Mouse (Mus musculus) heart, embryonic 11.5 days (tissue): ENCODE measurements around the gene Clasp1. TPM values are rescaled to one million over a fixed set of nuclear protein-coding genes. Genes with fewer than 3 reads are reported as not detected.

ENCODE experiments used
- ATAC-seq: fragments of 200-750 bp; cut with Nextera tagmentation; replicated peaks from 2 replicates; pipeline ENCODE4 v1.8.0; 2017; ENCODE audit warnings: moderate library complexity; ENCODE audit not compliant: insufficient number of reproducible peaks, low FRiP score, low TSS enrichment
- H3K27ac ChIP-seq: fragments of 300-500 bp; sonication (generic); 2 replicates; pipeline ENCODE4 v1.5.1; 2014; ENCODE audit warnings: mild to moderate bottlenecking, low read depth, low read length
- H3K27me3 ChIP-seq: fragments of 300-500 bp; sonication (generic); 2 replicates; pipeline ENCODE4 v1.6.1; 2014; ENCODE audit warnings: mild to moderate bottlenecking, low read length, mixed read lengths; ENCODE audit not compliant: control insufficient read depth, insufficient read depth
- H3K36me3 ChIP-seq: fragments of 300-500 bp; sonication (generic); 2 replicates; pipeline ENCODE4 v1.6.1; 2014; ENCODE audit warnings: mild to moderate bottlenecking, low read length, moderate library complexity, mixed read lengths; ENCODE audit not compliant: control insufficient read depth, insufficient read depth
- H3K4me1 ChIP-seq: fragments of 300-500 bp; sonication (generic); 2 replicates; pipeline ENCODE4 v1.6.1; 2014; ENCODE audit warnings: low read length; ENCODE audit not compliant: control insufficient read depth, insufficient read depth
- H3K4me2 ChIP-seq: fragments of 300-500 bp; sonication (generic); 2 replicates; pipeline ENCODE4 v1.6.1; 2014; ENCODE audit warnings: mild to moderate bottlenecking, moderate library complexity
- H3K4me3 ChIP-seq: fragments of 300-500 bp; sonication (generic); 2 replicates; pipeline ENCODE4 v1.5.1; 2014; ENCODE audit warnings: low read depth, low read length
- H3K9ac ChIP-seq: fragments of 300-500 bp; sonication (generic); 2 replicates; pipeline ENCODE4 v1.6.1; 2014; ENCODE audit warnings: mild to moderate bottlenecking, low read depth, low read length, moderate library complexity
- H3K9me3 ChIP-seq: fragments of 300-500 bp; sonication (generic); replicated peaks from 2 replicates; pipeline ENCODE4 v1.6.1; 2016; ENCODE audit warnings: low read length; ENCODE audit not compliant: control insufficient read depth
- WGBS: fragments of 180-500 bp; shearing (Covaris S2); extraction: QIAGEN DNeasy Blood & Tissue Kit; methylation state at CpG from one replicate; pipeline ENCODE4 v1.1.7; 2014; ENCODE audit not compliant: insufficient replicate concordance; 5-methylcytosine and 5-hydroxymethylcytosine counted together
- polyA plus RNA-seq: library from polyadenylated mRNA; unstranded; fragments of >200 nt; fragmentation: Nextera tagmentation; extraction: Ambion mirVana; gene quantifications from 2 replicates; pipeline ENCODE4 v1.2.1, GENCODE M21; 2014

The Clasp1 gene
- polyA plus RNA-seq, 1 experiment from 2014 or later = 87.3 TPM

DNA sequence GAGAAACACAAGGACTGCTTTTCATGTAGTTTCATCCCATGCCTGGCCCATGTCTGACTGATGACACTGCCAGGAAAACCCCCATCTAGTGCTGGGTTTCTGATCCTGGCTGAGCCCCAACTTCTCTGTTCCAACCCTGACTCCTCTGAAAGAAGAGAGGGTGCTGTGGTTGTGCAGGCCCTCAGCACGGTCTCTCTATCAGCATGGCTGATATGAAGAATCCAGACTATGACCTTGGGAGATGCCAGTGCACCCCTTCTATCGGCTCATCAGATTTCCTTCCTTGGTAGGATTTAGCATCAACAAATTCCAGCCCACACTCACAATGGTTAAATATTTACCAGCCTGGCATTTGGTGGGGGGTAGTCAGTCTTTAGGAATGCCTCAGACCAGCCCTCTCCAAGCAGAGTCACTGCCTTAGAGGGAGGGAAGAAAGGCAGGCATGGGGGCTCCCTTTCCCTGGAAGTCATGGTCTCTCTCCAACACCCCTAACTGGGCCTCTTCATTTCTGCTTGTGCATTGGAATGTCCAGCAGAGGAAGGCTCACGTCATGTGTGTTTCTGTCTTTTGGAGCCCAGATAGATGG lies 272.1 kb downstream of the Clasp1 start:
- Histone ChIP-seq H3K9ac (no peak overlapping the region), H3K4me3 (no peak overlapping the region), H3K27ac (no peak overlapping the region), H3K9me3 (no peaks in the 10 kb centered on the region), H3K4me1 (peaks cover 26% of the 10 kb centered on the region), H3K4me2 (no peak overlapping the region), H3K27me3 (no peaks in the 10 kb centered on the region), H3K36me3 (no peaks in the 10 kb centered on the region)
- WGBS = 33% methylated on average over 3 of the region's 3 CpGs
- ATAC-seq = no peak

Other genes starting within 250 kb of the Clasp1 start
- 0.04 TPM in 1 of 2 replicates, not detected in the other for gene Gm29106, start 212.5 kb upstream of the Clasp1 start, polyA plus RNA-seq
- gene Tsn, start 77.3 kb upstream of the Clasp1 start, polyA plus RNA-seq = 225 and 226 TPM in 2 replicates
- gene Nifk, start 67.2 kb upstream of the Clasp1 start, polyA plus RNA-seq = 56.7 and 62.7 TPM in 2 replicates
- 1.4 and 1.6 TPM in 2 replicates for gene Tfcp2l1, start 238.9 kb downstream of the Clasp1 start, polyA plus RNA-seq